Mouse (Mus musculus): ENCODE measurements around the gene Tbc1d14. TPM values are rescaled to one million over a fixed set of nuclear protein-coding genes. Genes with fewer than 3 reads are reported as not detected.

Tbc1d14 gene
- polyA plus RNA-seq, 1 experiment from 2014 or later = 63.8 TPM

GRCm38 (mm10) chr5:36571371-36571770 lies 21.7 kb downstream of the Tbc1d14 start:
- Histone ChIP-seq H3K27me3 (replicated peaks; ENCODE audit: control insufficient read depth, insufficient read depth, low read length) (no peaks in the 10 kb centered on the region), H3K36me3 (ENCODE audit: control insufficient read depth, insufficient read depth, low read length) (peaks cover 6% of the 10 kb centered on the region; the same call in 1 of the 2 replicates), H3K9me3 (ENCODE audit: control insufficient read depth, low read length) (no peaks in the 10 kb centered on the region), H3K9ac (ENCODE audit: low read depth, low read length) (no peak overlapping the region), H3K4me2 (ENCODE audit: low read length) (no peak overlapping the region), H3K27ac (ENCODE audit: low read depth, low read length) (no peak overlapping the region), H3K4me3 (ENCODE audit: low read length) (no peak overlapping the region), H3K4me1 (ENCODE audit: control insufficient read depth, insufficient read depth, low read depth, low read length) (peaks cover 3% of the 10 kb centered on the region)
- 91% methylated on average over 16 of the region's 16 CpGs for WGBS
- ATAC-seq = no peak

DNA sequence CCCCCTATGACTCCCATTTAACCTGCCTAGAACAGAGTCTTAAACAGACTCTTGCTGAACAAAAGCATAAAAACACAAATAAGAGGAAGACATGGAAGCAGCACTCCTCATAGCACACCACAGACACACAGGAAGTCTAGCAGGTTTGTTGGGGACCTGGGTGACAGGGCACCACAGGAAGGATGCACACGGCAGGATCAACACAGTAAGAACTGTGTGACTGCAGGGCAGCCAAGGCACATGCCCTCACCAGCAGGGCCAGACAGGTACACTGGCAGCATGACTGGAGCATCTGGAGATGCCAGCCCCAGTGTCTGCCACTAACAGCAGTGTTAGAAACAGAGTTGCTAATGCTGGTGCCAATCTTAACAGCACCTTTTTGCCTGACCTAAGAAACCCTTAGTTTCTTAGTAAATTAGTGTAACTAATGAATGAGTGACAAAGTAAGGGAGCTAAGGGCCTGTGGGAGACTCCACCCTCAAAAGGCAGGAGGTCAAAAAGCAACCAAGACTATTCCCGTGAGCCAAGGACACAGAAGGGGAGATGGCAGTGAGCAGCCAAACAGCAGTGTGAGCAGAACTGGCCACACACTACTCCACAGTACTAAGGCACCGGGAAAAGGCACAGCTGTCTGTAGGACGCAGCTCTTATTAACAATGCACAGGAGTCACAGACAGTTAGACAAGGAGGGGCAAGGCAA lies 22.4 kb downstream of the Tbc1d14 start:
- Histone ChIP-seq H3K27me3 (replicated peaks; ENCODE audit: control insufficient read depth, insufficient read depth, low read length) (no peaks in the 10 kb centered on the region), H3K4me1 (ENCODE audit: control insufficient read depth, insufficient read depth, low read depth, low read length) (peaks cover 3% of the 10 kb centered on the region), H3K4me3 (ENCODE audit: low read length) (no peak overlapping the region), H3K36me3 (ENCODE audit: control insufficient read depth, insufficient read depth, low read length) (peaks cover 6% of the 10 kb centered on the region; the same call in 1 of the 2 replicates), H3K9me3 (ENCODE audit: control insufficient read depth, low read length) (no peaks in the 10 kb centered on the region), H3K9ac (ENCODE audit: low read depth, low read length) (no peak overlapping the region), H3K27ac (ENCODE audit: low read depth, low read length) (no peak overlapping the region), H3K4me2 (ENCODE audit: low read length) (no peak overlapping the region)
- no peak for ATAC-seq
- whole genome bisulfite sequencing = 86% methylated on average over 4 of the region's 4 CpGs

- Histone ChIP-seq H3K9me3 (ENCODE audit: control insufficient read depth, low read length) (no peaks in the 10 kb centered on the region), H3K4me1 (ENCODE audit: control insufficient read depth, insufficient read depth, low read depth, low read length) (peaks cover 3% of the 10 kb centered on the region), H3K4me3 (ENCODE audit: low read length) (no peak overlapping the region), H3K4me2 (ENCODE audit: low read length) (no peak overlapping the region), H3K36me3 (ENCODE audit: control insufficient read depth, insufficient read depth, low read length) (peaks cover 6% of the 10 kb centered on the region; the same call in 1 of the 2 replicates), H3K9ac (ENCODE audit: low read depth, low read length) (no peak overlapping the region), H3K27ac (ENCODE audit: low read depth, low read length) (no peak overlapping the region), H3K27me3 (replicated peaks; ENCODE audit: control insufficient read depth, insufficient read depth, low read length) (no peaks in the 10 kb centered on the region)
- ATAC-seq = no peak
- 96% methylated on average over 7 of the region's 7 CpGs for WGBS
These were observed 23.0 kb downstream of the Tbc1d14 start for GRCm38 (mm10) chr5:36570098-36570497.

- Histone ChIP-seq H3K4me3 (ENCODE audit: low read length) (no peak overlapping the region), H3K4me1 (ENCODE audit: control insufficient read depth, insufficient read depth, low read depth, low read length) (peaks cover 3% of the 10 kb centered on the region), H3K4me2 (ENCODE audit: low read length) (no peak overlapping the region), H3K27me3 (replicated peaks; ENCODE audit: control insufficient read depth, insufficient read depth, low read length) (no peaks in the 10 kb centered on the region), H3K9me3 (ENCODE audit: control insufficient read depth, low read length) (no peaks in the 10 kb centered on the region), H3K36me3 (ENCODE audit: control insufficient read depth, insufficient read depth, low read length) (peaks cover 6% of the 10 kb centered on the region; the same call in 1 of the 2 replicates), H3K27ac (ENCODE audit: low read depth, low read length) (no peak overlapping the region), H3K9ac (ENCODE audit: low read depth, low read length) (no peak overlapping the region)
- ATAC-seq = no peak
- 82% methylated on average over 4 of the region's 4 CpGs for WGBS
These were observed 25.0 kb downstream of the Tbc1d14 start for GRCm38 (mm10) chr5:36568118-36568517.

GRCm38 (mm10) chr5:36567627-36568026 lies 25.4 kb downstream of the Tbc1d14 start:
- no peak overlapping the region for H3K9ac ChIP-seq (ENCODE audit: low read depth, low read length)
- no peak for ATAC-seq
- H3K36me3 ChIP-seq (ENCODE audit: control insufficient read depth, insufficient read depth, low read length) = peaks cover 6% of the 10 kb centered on the region; the same call in 1 of the 2 replicates
- no peak overlapping the region for H3K27ac ChIP-seq (ENCODE audit: low read depth, low read length)
- WGBS = 68% methylated on average over 2 of the region's 2 CpGs
- H3K9me3 ChIP-seq (ENCODE audit: control insufficient read depth, low read length) = no peaks in the 10 kb centered on the region
- H3K4me3 ChIP-seq (ENCODE audit: low read length) = no peak overlapping the region
- peaks cover 3% of the 10 kb centered on the region for H3K4me1 ChIP-seq (ENCODE audit: control insufficient read depth, insufficient read depth, low read depth, low read length)
- no peak overlapping the region for H3K4me2 ChIP-seq (ENCODE audit: low read length)
- no peaks in the 10 kb centered on the region for H3K27me3 ChIP-seq (replicated peaks; ENCODE audit: control insufficient read depth, insufficient read depth, low read length)

DNA sequence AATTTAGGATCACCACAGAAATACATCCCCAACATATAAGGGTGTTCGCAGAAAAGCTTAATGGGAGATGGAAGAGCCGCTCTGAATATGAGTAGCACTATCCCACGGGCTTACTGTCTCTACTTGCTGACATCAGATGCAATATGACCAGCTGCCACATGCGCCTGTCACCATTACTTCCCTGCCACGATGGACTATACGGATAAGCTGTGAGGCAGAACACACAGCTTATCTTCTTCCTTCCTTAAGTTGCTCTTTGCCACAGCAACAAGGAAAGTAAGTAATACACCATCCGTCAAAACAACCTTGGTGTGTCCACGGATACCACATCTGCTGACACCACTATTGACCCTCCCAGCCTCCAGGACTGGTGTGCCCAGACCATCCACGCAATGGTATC lies 28.5 kb downstream of the Tbc1d14 start:
- Histone ChIP-seq H3K4me2 (ENCODE audit: low read length) (no peak overlapping the region), H3K4me1 (ENCODE audit: control insufficient read depth, insufficient read depth, low read depth, low read length) (peaks cover 3% of the 10 kb centered on the region), H3K36me3 (ENCODE audit: control insufficient read depth, insufficient read depth, low read length) (no peaks in the 10 kb centered on the region), H3K27ac (ENCODE audit: low read depth, low read length) (no peak overlapping the region), H3K9ac (ENCODE audit: low read depth, low read length) (no peak overlapping the region), H3K27me3 (replicated peaks; ENCODE audit: control insufficient read depth, insufficient read depth, low read length) (no peaks in the 10 kb centered on the region), H3K4me3 (ENCODE audit: low read length) (no peak overlapping the region), H3K9me3 (ENCODE audit: control insufficient read depth, low read length) (no peaks in the 10 kb centered on the region)
- 84% methylated on average over 9 of the region's 9 CpGs for WGBS
- no peak for ATAC-seq

- Histone ChIP-seq H3K9ac (ENCODE audit: low read depth, low read length) (no peak overlapping the region), H3K27me3 (replicated peaks; ENCODE audit: control insufficient read depth, insufficient read depth, low read length) (no peaks in the 10 kb centered on the region), H3K4me3 (ENCODE audit: low read length) (no peak overlapping the region), H3K4me1 (ENCODE audit: control insufficient read depth, insufficient read depth, low read depth, low read length) (peaks cover 3% of the 10 kb centered on the region), H3K9me3 (ENCODE audit: control insufficient read depth, low read length) (no peaks in the 10 kb centered on the region), H3K27ac (ENCODE audit: low read depth, low read length) (no peak overlapping the region), H3K4me2 (ENCODE audit: low read length) (no peak overlapping the region), H3K36me3 (ENCODE audit: control insufficient read depth, insufficient read depth, low read length) (no peaks in the 10 kb centered on the region)
- 80% methylated on average over 6 of the region's 6 CpGs for WGBS
- ATAC-seq = no peak
These were observed 29.3 kb downstream of the Tbc1d14 start for GRCm38 (mm10) chr5:36563741-36564140.

DNA sequence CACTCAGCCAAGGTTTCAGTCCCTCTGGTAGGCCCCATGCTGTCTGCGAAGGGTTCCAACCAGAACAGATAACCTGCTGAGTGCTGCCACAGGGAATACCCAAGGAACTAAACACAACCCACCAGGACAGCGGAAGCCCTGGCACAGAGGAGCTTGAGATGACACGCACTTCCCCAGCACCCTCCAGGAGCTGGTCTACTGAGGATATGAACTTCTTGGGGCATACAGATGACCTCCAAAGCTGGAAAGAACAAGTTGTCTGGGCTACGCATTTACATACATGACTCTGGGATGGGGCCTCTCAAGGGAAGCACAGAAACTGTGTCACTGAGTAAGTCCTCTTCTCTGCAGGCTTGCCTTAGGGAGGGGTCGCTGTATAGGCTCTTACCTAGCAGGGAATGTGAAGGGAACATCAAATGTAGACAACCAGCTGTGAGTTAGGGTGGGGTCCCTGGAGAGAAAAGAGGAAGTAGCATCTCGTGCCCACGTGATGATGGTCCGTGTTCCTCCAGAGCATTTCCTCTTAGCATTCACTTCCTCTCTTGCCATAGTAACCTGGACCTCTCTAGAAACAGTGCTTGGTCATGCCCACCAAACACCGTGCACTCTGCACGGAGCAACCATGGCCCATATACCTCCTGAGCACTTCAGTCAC lies 30.2 kb downstream of the Tbc1d14 start:
- Histone ChIP-seq H3K4me1 (ENCODE audit: control insufficient read depth, insufficient read depth, low read depth, low read length) (peaks cover 3% of the 10 kb centered on the region), H3K4me3 (ENCODE audit: low read length) (no peak overlapping the region), H3K27me3 (replicated peaks; ENCODE audit: control insufficient read depth, insufficient read depth, low read length) (no peaks in the 10 kb centered on the region), H3K9ac (ENCODE audit: low read depth, low read length) (no peak overlapping the region), H3K4me2 (ENCODE audit: low read length) (no peak overlapping the region), H3K36me3 (ENCODE audit: control insufficient read depth, insufficient read depth, low read length) (no peaks in the 10 kb centered on the region), H3K27ac (ENCODE audit: low read depth, low read length) (no peak overlapping the region), H3K9me3 (ENCODE audit: control insufficient read depth, low read length) (no peaks in the 10 kb centered on the region)
- 94% methylated on average over 10 of the region's 10 CpGs for WGBS
- no peak for ATAC-seq

GRCm38 (mm10) chr5:36561509-36561908 lies 31.6 kb downstream of the Tbc1d14 start:
- Histone ChIP-seq H3K9me3 (ENCODE audit: control insufficient read depth, low read length) (no peaks in the 10 kb centered on the region), H3K4me2 (ENCODE audit: low read length) (no peak overlapping the region), H3K4me3 (ENCODE audit: low read length) (no peak overlapping the region), H3K27ac (ENCODE audit: low read depth, low read length) (no peak overlapping the region), H3K9ac (ENCODE audit: low read depth, low read length) (no peak overlapping the region), H3K27me3 (replicated peaks; ENCODE audit: control insufficient read depth, insufficient read depth, low read length) (no peaks in the 10 kb centered on the region), H3K4me1 (ENCODE audit: control insufficient read depth, insufficient read depth, low read depth, low read length) (no peaks in the 10 kb centered on the region; the same call in 1 of the 2 replicates), H3K36me3 (ENCODE audit: control insufficient read depth, insufficient read depth, low read length) (no peaks in the 10 kb centered on the region)
- ATAC-seq = no peak
- 85% methylated on average over 4 of the region's 4 CpGs for WGBS
